Mouse (Mus musculus) spleen, adult 2 months (tissue): ENCODE results near the gene Kazn.

ENCODE experiments used
- CTCF ChIP-seq: fragments of 200-500 bp; IDR thresholded peaks from 2 replicates; pipeline ENCODE4 v1.5.1; 2011; ENCODE audit warnings: mild to moderate bottlenecking, inconsistent platforms; ENCODE audit not compliant: insufficient read depth, insufficient read length, insufficient replicate concordance; ENCODE audit errors: extremely low read depth
- POLR2A ChIP-seq: fragments of 200-500 bp; IDR thresholded peaks from 2 replicates; pipeline ENCODE4 v1.6.1; 2011; ENCODE audit warnings: low read depth, low read length, inconsistent platforms

- TF ChIP-seq CTCF (no peak), POLR2A (no peak)
Measured at GRCm38 (mm10) chr4:142061485-142062240, 177.5 kb downstream of the Kazn start.
